Mouse (Mus musculus): ENCODE measurements around the gene Cbl. TPM values are rescaled to one million over a fixed set of nuclear protein-coding genes. Genes with fewer than 3 reads are reported as not detected.
"Not testable (repeated sequence)": the region's sequence is repeated elsewhere in the genome, so short reads cannot be mapped to it uniquely, and the experiment has no call there.

The Cbl gene
- polyA plus RNA-seq, 1 experiment from 2014 or later = 9.9 TPM

GRCm38 (mm10) chr9:44116182-44116581 is 117.7 kb downstream of the Cbl start:
- H3K9ac ChIP-seq (ENCODE audit: low read depth, low read length) = no peak overlapping the region
- no peaks in the 10 kb centered on the region for H3K27me3 ChIP-seq (ENCODE audit: insufficient read depth, low read length)
- H3K4me2 ChIP-seq (ENCODE audit: low read length) = no peak overlapping the region
- no peaks in the 10 kb centered on the region for H3K36me3 ChIP-seq (ENCODE audit: insufficient read depth, low read length)
- 88% methylated on average over 4 of the region's 4 CpGs for WGBS
- TF ChIP-seq CTCF (IDR thresholded peaks at IDR 0.05; ENCODE audit: low read depth) = peak; percentile 43
- no peak overlapping the region for H3K4me3 ChIP-seq (replicated peaks; ENCODE audit: low read depth, low read length)
- no peak overlapping the region for H3K27ac ChIP-seq
- no peak for ATAC-seq (replicated peaks; ENCODE audit: low FRiP score, low read depth)
- H3K4me1 ChIP-seq (replicated peaks; ENCODE audit: insufficient read depth, low read length) = no peaks in the 10 kb centered on the region
- H3K9me3 ChIP-seq (replicated peaks; ENCODE audit: low read length) = no peaks in the 10 kb centered on the region
- no peak for DNase-seq (ENCODE audit: low spot score)

- Histone ChIP-seq H3K27me3 (ENCODE audit: insufficient read depth, low read length) (no peaks in the 10 kb centered on the region), H3K27ac (no peak overlapping the region), H3K4me1 (replicated peaks; ENCODE audit: insufficient read depth, low read length) (peaks cover under 1% of the 10 kb centered on the region), H3K36me3 (ENCODE audit: insufficient read depth, low read length) (no peaks in the 10 kb centered on the region), H3K9me3 (replicated peaks; ENCODE audit: low read length) (no peaks in the 10 kb centered on the region), H3K9ac (ENCODE audit: low read depth, low read length) (no peak overlapping the region), H3K4me2 (ENCODE audit: low read length) (no peak overlapping the region), H3K4me3 (replicated peaks; ENCODE audit: low read depth, low read length) (no peak overlapping the region)
- DNase-seq (ENCODE audit: low spot score) = no peak
- ATAC-seq (replicated peaks; ENCODE audit: low FRiP score, low read depth) = no peak
- no peak for TF ChIP-seq CTCF (IDR thresholded peaks at IDR 0.05; ENCODE audit: low read depth)
- WGBS = 81% methylated on average over 9 of the region's 9 CpGs
These were observed 118.2 kb downstream of the Cbl start for GRCm38 (mm10) chr9:44115599-44115998.

- Histone ChIP-seq H3K4me2 (ENCODE audit: low read length) (no peak overlapping the region), H3K27me3 (ENCODE audit: insufficient read depth, low read length) (no peaks in the 10 kb centered on the region), H3K4me1 (replicated peaks; ENCODE audit: insufficient read depth, low read length) (peaks cover 12% of the 10 kb centered on the region), H3K9me3 (replicated peaks; ENCODE audit: low read length) (no peaks in the 10 kb centered on the region), H3K27ac (no peak overlapping the region), H3K4me3 (replicated peaks; ENCODE audit: low read depth, low read length) (no peak overlapping the region), H3K9ac (ENCODE audit: low read depth, low read length) (no peak overlapping the region), H3K36me3 (ENCODE audit: insufficient read depth, low read length) (no peaks in the 10 kb centered on the region)
- WGBS = 87% methylated on average over 2 of the region's 2 CpGs
- DNase-seq (ENCODE audit: low spot score) (no peak), ATAC-seq (replicated peaks; ENCODE audit: low FRiP score, low read depth) (no peak)
- TF ChIP-seq CTCF (IDR thresholded peaks at IDR 0.05; ENCODE audit: low read depth) = no peak
These were observed 119.4 kb downstream of the Cbl start for GRCm38 (mm10) chr9:44114453-44114852.

- DNase-seq (ENCODE audit: low spot score) = peak; percentile 100
- under 1% methylated on average over 50 of the region's 51 CpGs for WGBS
- Histone ChIP-seq H3K27ac (no peak within 1 kb of the TSS), H3K36me3 (ENCODE audit: insufficient read depth, low read length) (no peaks in the 10 kb centered on the region), H3K27me3 (ENCODE audit: insufficient read depth, low read length) (no peaks in the 10 kb centered on the region), H3K9ac (ENCODE audit: low read depth, low read length) (peak within 1 kb of the TSS; percentile 74), H3K4me2 (ENCODE audit: low read length) (peak within 1 kb of the TSS; percentile 54), H3K4me3 (replicated peaks; ENCODE audit: low read depth, low read length) (peak within 1 kb of the TSS; percentile 62), H3K9me3 (replicated peaks; ENCODE audit: low read length) (no peaks in the 10 kb centered on the region), H3K4me1 (replicated peaks; ENCODE audit: insufficient read depth, low read length) (peaks cover 23% of the 10 kb centered on the region)
- peak; percentile 94 for ATAC-seq (replicated peaks; ENCODE audit: low FRiP score, low read depth)
- TF ChIP-seq CTCF (IDR thresholded peaks at IDR 0.05; ENCODE audit: low read depth) = no peak
These were observed 120.6 kb downstream of the Cbl start, which contains the start of the genes Gm49380 and Rnf26 for GRCm38 (mm10) chr9:44113105-44113789. Gene Gm49380, minus strand, starts transcription at chr9:44113500. Gene Rnf26, minus strand, starts transcription at chr9:44113517.

- not testable (repeated sequence) for H3K27me3 ChIP-seq (ENCODE audit: insufficient read depth, low read length); ATAC-seq (replicated peaks; ENCODE audit: low FRiP score, low read depth); H3K9ac ChIP-seq (ENCODE audit: low read depth, low read length); H3K9me3 ChIP-seq (replicated peaks; ENCODE audit: low read length); DNase-seq (ENCODE audit: low spot score); H3K4me3 ChIP-seq (replicated peaks; ENCODE audit: low read depth, low read length); H3K36me3 ChIP-seq (ENCODE audit: insufficient read depth, low read length); H3K27ac ChIP-seq
- 57% methylated on average over 10 of the region's 12 CpGs for WGBS
- Histone ChIP-seq H3K4me1 (replicated peaks; ENCODE audit: insufficient read depth, low read length) (peaks cover 36% of the 10 kb centered on the region), H3K4me2 (ENCODE audit: low read length) (peak overlapping the region; percentile 54; the same call in 1 of the 2 replicates)
These were observed 121.9 kb downstream of the Cbl start for GRCm38 (mm10) chr9:44111909-44112308.

- no peaks in the 10 kb centered on the region for H3K36me3 ChIP-seq (ENCODE audit: insufficient read depth, low read length)
- peak; percentile 84 for DNase-seq (ENCODE audit: low spot score)
- H3K27me3 ChIP-seq (ENCODE audit: insufficient read depth, low read length) = no peaks in the 10 kb centered on the region
- no peak for ATAC-seq (replicated peaks; ENCODE audit: low FRiP score, low read depth)
- TF ChIP-seq CTCF (IDR thresholded peaks at IDR 0.05; ENCODE audit: low read depth) = peak; percentile 87
- H3K27ac ChIP-seq = peak overlapping the region; percentile 13; the same call in 1 of the 2 replicates
- no peaks in the 10 kb centered on the region for H3K9me3 ChIP-seq (replicated peaks; ENCODE audit: low read length)
- peaks cover 45% of the 10 kb centered on the region for H3K4me1 ChIP-seq (replicated peaks; ENCODE audit: insufficient read depth, low read length)
- H3K4me2 ChIP-seq (ENCODE audit: low read length) = peak overlapping the region; percentile 41
- 16% methylated on average over 9 of the region's 9 CpGs for WGBS
- 0 out of 2 replicates have a peak overlapping the region, but pooled peaks have one; percentile 13 for H3K9ac ChIP-seq (ENCODE audit: low read depth, low read length)
- H3K4me3 ChIP-seq (replicated peaks; ENCODE audit: low read depth, low read length) = no peak overlapping the region
These were observed 124.3 kb downstream of the Cbl start for GRCm38 (mm10) chr9:44109360-44110095.
